Mouse (Mus musculus) midbrain, embryonic 13.5 days (tissue): ENCODE measurements at regions not wholly inside any gene's neighbourhood (a gene's known extent, or its start where the extent isn't known, plus 50 kb on each side); places are given as distances from the start of the nearest gene placed in this dataset.
A peak's percentile ranks its signal among the peaks of the same experiment; 100 is the strongest.

Source experiments
- ATAC-seq: fragments of 200-750 bp; cut with Nextera tagmentation; 2 replicates; pipeline ENCODE4 v1.8.0; 2017; ENCODE audit warnings: mild to moderate bottlenecking, moderate TSS enrichment, moderate library complexity
- H3K27ac ChIP-seq: fragments of 300-500 bp; sonication (generic); 2 replicates; pipeline ENCODE4 v1.5.1; 2015; ENCODE audit warnings: inconsistent platforms, mild to moderate bottlenecking, moderate library complexity
- H3K27me3 ChIP-seq: fragments of 300-500 bp; sonication (generic); 2 replicates; pipeline ENCODE4 v1.6.1; 2015; ENCODE audit warnings: mild to moderate bottlenecking, inconsistent platforms
- H3K36me3 ChIP-seq: fragments of 300-500 bp; sonication (generic); 2 replicates; pipeline ENCODE4 v1.6.1; 2015; ENCODE audit warnings: mild to moderate bottlenecking, inconsistent platforms
- H3K4me1 ChIP-seq: fragments of 300-500 bp; sonication (generic); replicated peaks from 2 replicates; pipeline ENCODE4 v1.6.1; 2015; ENCODE audit warnings: inconsistent platforms
- H3K4me2 ChIP-seq: fragments of 300-500 bp; sonication (generic); replicated peaks from 2 replicates; pipeline ENCODE4 v1.6.1; 2015; ENCODE audit warnings: moderate library complexity, mild to moderate bottlenecking, inconsistent platforms
- H3K4me3 ChIP-seq: fragments of 300-500 bp; sonication (generic); replicated peaks from 2 replicates; pipeline ENCODE4 v1.5.1; 2015; ENCODE audit warnings: mild to moderate bottlenecking, inconsistent platforms
- H3K9ac ChIP-seq: fragments of 300-500 bp; sonication (generic); replicated peaks from 2 replicates; pipeline ENCODE4 v1.6.1; 2015; ENCODE audit warnings: mild to moderate bottlenecking, inconsistent platforms
- H3K9me3 ChIP-seq: fragments of 300-500 bp; sonication (generic); 2 replicates; pipeline ENCODE4 v1.6.1; 2016; ENCODE audit warnings: mild to moderate bottlenecking, inconsistent platforms
- WGBS: fragments of 180-500 bp; shearing (Covaris S2); methylation state at CpG from one replicate; pipeline ENCODE4 v1.1.7; 2015; 5-methylcytosine and 5-hydroxymethylcytosine counted together

DNA sequence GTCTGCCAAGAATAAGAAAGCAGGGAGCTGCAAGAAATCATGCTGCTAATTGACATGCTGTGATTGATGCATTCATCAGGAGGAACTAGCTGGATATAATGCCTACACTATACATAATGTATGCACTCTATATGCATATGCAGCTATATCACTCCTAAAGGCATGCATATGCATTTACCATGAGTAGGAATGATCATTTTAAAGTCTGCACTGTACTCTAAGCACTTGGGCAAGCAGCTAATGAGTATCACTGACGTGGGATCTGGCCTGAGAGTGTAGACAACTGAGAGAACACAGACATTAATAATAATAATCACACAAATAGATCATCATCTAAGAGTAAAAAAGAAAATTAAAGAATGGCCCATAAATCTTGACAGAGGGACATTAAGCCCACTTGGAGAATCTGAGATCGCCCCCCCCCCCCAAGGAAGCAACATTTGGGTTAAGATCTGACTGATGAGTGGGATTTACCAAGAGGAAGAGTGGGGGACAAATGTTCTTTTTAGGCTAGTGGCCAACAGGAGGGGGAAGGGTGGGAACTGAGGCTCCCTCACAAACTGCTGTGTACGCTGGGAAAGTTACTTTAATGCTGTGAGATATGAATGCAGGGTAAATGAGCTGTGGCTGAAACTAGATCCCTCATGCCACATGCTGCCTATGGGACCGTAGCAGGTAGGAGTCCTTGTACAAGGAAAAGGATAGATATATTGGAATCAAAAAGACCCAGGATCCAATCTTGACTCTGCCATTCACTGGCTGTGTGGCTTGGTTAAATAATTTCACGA is 155.0 kb downstream of the Gsdmc2 start:
- WGBS, result 80% methylated on average over 5 of the region's 5 CpGs
- H3K27me3 ChIP-seq, result peaks cover 25% of the 10 kb centered on the region
- H3K9ac ChIP-seq, result no peak overlapping the region
- no peaks in the 10 kb centered on the region for H3K36me3 ChIP-seq
- H3K4me3 ChIP-seq, result no peak overlapping the region
- ATAC-seq, result no peak
- H3K4me2 ChIP-seq, result no peak overlapping the region
- no peaks in the 10 kb centered on the region for H3K9me3 ChIP-seq
- H3K27ac ChIP-seq, result no peak overlapping the region
- peaks cover 10% of the 10 kb centered on the region for H3K4me1 ChIP-seq

GRCm38 (mm10) chr15:63687852-63688251 is 157.1 kb downstream of the Gsdmc2 start:
- no peak overlapping the region for H3K9ac ChIP-seq
- ATAC-seq, result no peak
- peaks cover 9% of the 10 kb centered on the region for H3K27me3 ChIP-seq
- H3K27ac ChIP-seq, result no peak overlapping the region
- H3K36me3 ChIP-seq, result no peaks in the 10 kb centered on the region
- peaks cover 5% of the 10 kb centered on the region for H3K4me1 ChIP-seq
- H3K4me3 ChIP-seq, result no peak overlapping the region
- 97% methylated on average over 1 of the region's 1 CpGs for WGBS
- no peak overlapping the region for H3K4me2 ChIP-seq
- H3K9me3 ChIP-seq, result no peaks in the 10 kb centered on the region

DNA sequence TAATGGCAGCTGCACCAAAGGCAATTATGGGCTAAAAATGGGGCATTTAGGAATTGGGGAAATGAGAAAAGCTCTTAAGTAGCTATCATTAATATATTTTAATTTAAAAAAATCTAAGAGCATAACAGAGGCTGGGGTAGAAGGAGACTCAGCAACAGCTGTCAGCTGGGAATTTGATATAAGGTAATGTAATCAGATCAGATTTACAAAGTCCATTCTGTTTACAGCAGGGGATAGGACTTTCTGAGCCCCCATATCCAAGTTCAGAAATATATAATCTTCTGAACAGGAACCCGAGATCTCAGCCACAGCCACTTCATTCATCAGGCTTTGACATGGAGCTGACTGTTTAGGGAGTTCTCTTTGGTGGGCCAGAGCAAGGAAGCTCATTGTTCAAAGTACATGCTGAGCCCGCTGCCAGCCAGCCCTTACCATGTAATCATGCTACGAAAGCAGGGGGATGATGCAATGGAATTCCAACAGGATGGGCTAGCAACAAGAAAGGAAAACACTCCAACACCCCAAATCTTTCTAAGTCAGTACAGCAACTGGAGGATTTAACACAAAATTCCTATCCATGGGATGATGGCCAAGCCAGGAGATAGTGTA is 157.9 kb downstream of the Gsdmc2 start:
- no peak for ATAC-seq
- Histone ChIP-seq H3K27ac (no peak overlapping the region), H3K9me3 (no peaks in the 10 kb centered on the region), H3K36me3 (no peaks in the 10 kb centered on the region), H3K27me3 (peaks cover 9% of the 10 kb centered on the region), H3K9ac (no peak overlapping the region), H3K4me1 (no peaks in the 10 kb centered on the region), H3K4me3 (no peak overlapping the region), H3K4me2 (no peak overlapping the region)
- 68% methylated on average over 3 of the region's 3 CpGs for WGBS

GRCm38 (mm10) chr15:63679984-63680925 is 164.7 kb downstream of the Gsdmc2 start:
- Histone ChIP-seq H3K9me3 (no peaks in the 10 kb centered on the region), H3K4me2 (no peak overlapping the region), H3K9ac (no peak overlapping the region), H3K4me3 (no peak overlapping the region), H3K36me3 (no peaks in the 10 kb centered on the region), H3K27me3 (peaks cover 7% of the 10 kb centered on the region), H3K4me1 (0 out of 2 replicates have a peak, but pooled peaks cover 7% of the 10 kb centered on the region), H3K27ac (no peak overlapping the region)
- 0 out of 2 replicates have a peak, but pooled peaks have one; percentile 37 for ATAC-seq
- WGBS, result 49% methylated on average over 3 of the region's 3 CpGs

- H3K27ac ChIP-seq, result no peak overlapping the region
- H3K9me3 ChIP-seq, result no peaks in the 10 kb centered on the region
- no peak overlapping the region for H3K4me2 ChIP-seq
- WGBS, result 88% methylated on average over 5 of the region's 5 CpGs
- no peaks in the 10 kb centered on the region for H3K36me3 ChIP-seq
- no peak for ATAC-seq
- H3K9ac ChIP-seq, result no peak overlapping the region
- H3K4me3 ChIP-seq, result no peak overlapping the region
- H3K27me3 ChIP-seq, result peaks cover 7% of the 10 kb centered on the region; the same call in 1 of the 2 replicates
- H3K4me1 ChIP-seq, result 0 out of 2 replicates have a peak, but pooled peaks cover 7% of the 10 kb centered on the region
Measured at GRCm38 (mm10) chr15:63678921-63679320, 166.1 kb downstream of the Gsdmc2 start.

- 0 out of 2 replicates have a peak, but pooled peaks cover 10% of the 10 kb centered on the region for H3K4me1 ChIP-seq
- peaks cover 7% of the 10 kb centered on the region; the same call in 1 of the 2 replicates for H3K27me3 ChIP-seq
- no peaks in the 10 kb centered on the region for H3K36me3 ChIP-seq
- no peak overlapping the region for H3K27ac ChIP-seq
- no peak overlapping the region for H3K4me3 ChIP-seq
- H3K9me3 ChIP-seq, result no peaks in the 10 kb centered on the region
- WGBS, result 36% methylated on average over 10 of the region's 10 CpGs
- ATAC-seq, result 0 out of 2 replicates have a peak, but pooled peaks have one; percentile 24
- no peak overlapping the region for H3K9ac ChIP-seq
- no peak overlapping the region for H3K4me2 ChIP-seq
Measured at GRCm38 (mm10) chr15:63675491-63676036, 169.4 kb downstream of the Gsdmc2 start.

- Histone ChIP-seq H3K9me3 (no peaks in the 10 kb centered on the region), H3K9ac (no peak overlapping the region), H3K36me3 (no peaks in the 10 kb centered on the region), H3K27me3 (peaks cover 15% of the 10 kb centered on the region; the same call in 1 of the 2 replicates), H3K4me3 (no peak overlapping the region), H3K27ac (no peak overlapping the region), H3K4me1 (0 out of 2 replicates have a peak, but pooled peaks cover 3% of the 10 kb centered on the region), H3K4me2 (no peak overlapping the region)
- 94% methylated on average over 5 of the region's 5 CpGs for WGBS
- no peak for ATAC-seq
Measured at GRCm38 (mm10) chr15:63674404-63674803, 170.6 kb downstream of the Gsdmc2 start.

DNA sequence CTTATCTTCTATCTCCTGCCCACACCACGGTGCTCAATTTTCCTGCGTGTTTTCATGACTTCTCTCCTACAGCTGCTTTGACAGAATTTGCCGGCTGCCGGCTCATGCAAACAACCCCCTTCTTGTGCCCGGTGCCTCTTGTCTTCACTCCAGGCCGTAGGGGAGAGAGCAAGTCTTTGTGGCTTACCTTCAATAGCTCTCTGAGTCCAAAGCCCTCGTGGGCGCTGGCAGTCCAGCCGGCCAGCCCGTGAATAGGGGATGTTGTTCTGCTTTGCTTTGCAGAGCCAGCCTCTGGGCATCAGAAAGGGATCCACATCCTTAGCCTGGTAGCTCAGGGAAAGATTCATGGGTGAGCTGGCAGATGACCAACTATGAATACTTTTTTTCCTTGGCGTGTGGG is 173.9 kb downstream of the Gsdmc2 start:
- H3K27ac ChIP-seq, result no peak overlapping the region
- no peak overlapping the region for H3K4me2 ChIP-seq
- ATAC-seq, result no peak
- no peaks in the 10 kb centered on the region for H3K9me3 ChIP-seq
- 0 out of 2 replicates have a peak, but pooled peaks cover 3% of the 10 kb centered on the region for H3K4me1 ChIP-seq
- 70% methylated on average over 11 of the region's 11 CpGs for WGBS
- peaks cover 13% of the 10 kb centered on the region; the same call in 1 of the 2 replicates for H3K27me3 ChIP-seq
- no peaks in the 10 kb centered on the region for H3K36me3 ChIP-seq
- no peak overlapping the region for H3K4me3 ChIP-seq
- H3K9ac ChIP-seq, result no peak overlapping the region

GRCm38 (mm10) chr15:63670561-63670960 is 174.4 kb downstream of the Gsdmc2 start:
- Histone ChIP-seq H3K9ac (no peak overlapping the region), H3K27me3 (peaks cover 13% of the 10 kb centered on the region; the same call in 1 of the 2 replicates), H3K4me3 (no peak overlapping the region), H3K4me2 (no peak overlapping the region), H3K27ac (no peak overlapping the region), H3K36me3 (no peaks in the 10 kb centered on the region), H3K9me3 (no peaks in the 10 kb centered on the region), H3K4me1 (0 out of 2 replicates have a peak, but pooled peaks cover 3% of the 10 kb centered on the region)
- no peak for ATAC-seq
- WGBS, result 96% methylated on average over 1 of the region's 1 CpGs

GRCm38 (mm10) chr15:63667536-63667935 is 177.4 kb downstream of the Gsdmc2 start:
- no peak overlapping the region for H3K27ac ChIP-seq
- no peak overlapping the region for H3K4me2 ChIP-seq
- H3K9me3 ChIP-seq, result no peaks in the 10 kb centered on the region
- ATAC-seq, result no peak
- no peak overlapping the region for H3K4me3 ChIP-seq
- H3K27me3 ChIP-seq, result peaks cover 13% of the 10 kb centered on the region; the same call in 1 of the 2 replicates
- 0 out of 2 replicates have a peak, but pooled peaks cover 3% of the 10 kb centered on the region for H3K4me1 ChIP-seq
- H3K36me3 ChIP-seq, result no peaks in the 10 kb centered on the region
- no peak overlapping the region for H3K9ac ChIP-seq
- 83% methylated on average over 5 of the region's 5 CpGs for WGBS

DNA sequence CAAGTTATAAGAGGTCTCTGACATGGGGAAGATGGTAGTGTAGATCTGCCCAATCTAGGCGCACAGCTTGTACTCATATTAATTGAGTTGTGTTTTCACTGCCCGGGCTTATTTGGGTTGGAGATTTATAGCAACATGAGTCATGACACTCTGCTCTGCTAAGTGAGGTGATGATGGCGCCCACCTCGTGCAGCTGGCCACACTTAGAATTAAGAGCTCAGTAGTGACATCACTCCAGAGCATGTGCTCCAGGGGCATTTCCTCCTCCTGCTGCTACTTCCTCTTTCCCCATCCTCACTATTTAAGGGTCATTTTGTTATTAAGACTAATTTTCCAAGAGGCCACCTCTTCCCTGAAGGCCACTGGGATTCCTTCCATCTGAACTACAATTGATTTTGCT is 179.5 kb downstream of the Gsdmc2 start:
- 89% methylated on average over 4 of the region's 4 CpGs for WGBS
- Histone ChIP-seq H3K4me1 (no peaks in the 10 kb centered on the region), H3K27me3 (peaks cover 13% of the 10 kb centered on the region; the same call in 1 of the 2 replicates), H3K4me2 (no peak overlapping the region), H3K4me3 (no peak overlapping the region), H3K27ac (no peak overlapping the region), H3K9ac (no peak overlapping the region), H3K36me3 (no peaks in the 10 kb centered on the region), H3K9me3 (no peaks in the 10 kb centered on the region)
- no peak for ATAC-seq
